Mouse (Mus musculus) left cerebral cortex, postnatal 14 days (tissue): ENCODE results near the gene Slco2a1. TPM values are rescaled to one million over a fixed set of nuclear protein-coding genes. Genes with fewer than 3 reads are reported as not detected.

ENCODE experiments used
- DNase-seq, 2 experiments: peaks; one replicate each; pipeline ENCODE4 v3.0.0; 2021 to 2022; ENCODE audit warnings: low spot score in 2 of 2, mixed read lengths in 1 of 2
- intact Hi-C: fragments of 180-260 bp; cut with DNase I; formaldehyde crosslinking; loops from one replicate; pipeline ENCODE4 v1.15.1; 2025
- total RNA-seq, 2 experiments: library from RNA; stranded (reverse); gene quantifications; 2 replicates each; pipeline ENCODE4 v1.2.3; 2021

Slco2a1 gene
- total RNA-seq, 2 experiments from 2014 or later, result 1.5 to 2.3 TPM

GRCm38 (mm10) chr9:103027150-103027889 is 38.8 kb downstream of the Slco2a1 start:
- DNase-seq, result no peak
- intact Hi-C loops, result no loop called here

DNA sequence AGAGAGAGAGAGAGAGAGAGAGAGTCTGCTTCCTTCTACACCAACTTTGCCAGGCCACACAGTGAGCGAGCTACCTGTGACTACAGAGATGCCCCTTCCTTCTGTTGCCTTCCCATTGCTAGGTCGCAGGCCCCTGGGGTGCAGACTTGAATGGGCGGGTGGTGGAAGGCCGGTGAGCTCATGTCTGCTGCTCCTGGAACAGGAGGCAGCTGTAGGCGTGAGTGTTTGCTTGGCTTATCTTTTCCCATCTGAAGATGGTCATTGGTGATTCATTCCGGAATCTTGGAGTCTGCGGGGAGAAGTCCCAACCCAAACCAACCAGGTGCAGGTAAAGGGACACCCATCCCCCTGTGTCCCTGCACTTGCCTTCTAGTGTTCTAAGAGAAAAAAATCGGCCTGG is 40.5 kb downstream of the Slco2a1 start:
- no peak for DNase-seq
- intact Hi-C loops, result no loop called here

DNA sequence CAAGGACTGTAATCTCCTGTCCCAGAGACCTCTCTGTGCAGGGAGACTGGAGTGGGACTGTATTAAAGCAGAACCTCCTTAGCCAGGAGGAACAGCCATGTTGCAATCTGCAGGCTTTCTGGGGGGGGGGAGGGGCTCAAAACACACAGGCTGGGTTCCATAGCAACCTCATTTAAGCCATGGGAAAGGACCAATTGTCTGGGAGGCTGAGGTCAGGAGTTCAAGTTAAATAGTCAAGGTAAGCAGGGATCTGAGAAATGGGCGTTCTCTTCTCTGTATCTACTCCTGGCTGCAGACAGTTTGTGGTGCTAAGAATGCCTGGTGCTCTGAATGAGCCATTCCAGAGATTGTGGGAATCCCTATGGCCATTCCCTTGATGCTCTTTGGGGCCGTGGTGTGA is 41.5 kb downstream of the Slco2a1 start:
- DNase-seq, result no peak
- intact Hi-C loops, result no loop called here

- intact Hi-C loops, result no loop called here
- no peak for DNase-seq
Measured at GRCm38 (mm10) chr9:103031211-103031610, 42.7 kb downstream of the Slco2a1 start.

GRCm38 (mm10) chr9:103032193-103032592 is 43.7 kb downstream of the Slco2a1 start:
- no peak for DNase-seq

DNA sequence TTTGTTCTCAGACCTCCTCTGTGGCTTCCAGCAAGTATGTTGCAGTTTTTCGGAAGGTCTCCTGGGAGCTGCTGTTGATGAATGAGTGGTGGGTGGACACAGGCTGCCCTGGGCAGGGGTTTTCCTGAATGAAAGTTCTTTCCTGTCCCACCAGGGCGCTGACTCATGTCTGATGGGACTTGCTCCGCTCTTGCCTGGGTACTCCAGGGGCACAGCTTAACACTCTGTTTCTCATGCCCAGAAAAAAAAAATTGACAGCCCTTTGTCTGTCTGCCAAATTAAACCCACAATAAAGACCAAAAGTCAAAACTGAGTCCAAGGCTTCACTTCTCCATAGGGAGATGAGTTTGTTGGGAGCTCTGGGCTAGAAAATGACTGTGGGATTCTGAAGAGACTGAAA is 44.9 kb downstream of the Slco2a1 start:
- intact Hi-C loops, result no loop called here
- no peak for DNase-seq

More at GRCm38 (mm10) chr9:103032193-103032592, 43.7 kb downstream of the Slco2a1 start:
- intact Hi-C loops, result no loop called here

GRCm38 (mm10) chr9:103036971-103037391 is 48.5 kb downstream of the Slco2a1 start:
- no peak for DNase-seq
- intact Hi-C loops, result no loop called here

GRCm38 (mm10) chr9:103038266-103038665 is 49.8 kb downstream of the Slco2a1 start:
- DNase-seq, result no peak
- intact Hi-C loops, result no loop called here

- intact Hi-C loops, result no loop called here
- no peak for DNase-seq
Measured at GRCm38 (mm10) chr9:103038705-103039104, 50.2 kb downstream of the Slco2a1 start.

- DNase-seq, result no peak
- intact Hi-C loops, result no loop called here
Measured at GRCm38 (mm10) chr9:103040581-103040980, 52.1 kb downstream of the Slco2a1 start.

DNA sequence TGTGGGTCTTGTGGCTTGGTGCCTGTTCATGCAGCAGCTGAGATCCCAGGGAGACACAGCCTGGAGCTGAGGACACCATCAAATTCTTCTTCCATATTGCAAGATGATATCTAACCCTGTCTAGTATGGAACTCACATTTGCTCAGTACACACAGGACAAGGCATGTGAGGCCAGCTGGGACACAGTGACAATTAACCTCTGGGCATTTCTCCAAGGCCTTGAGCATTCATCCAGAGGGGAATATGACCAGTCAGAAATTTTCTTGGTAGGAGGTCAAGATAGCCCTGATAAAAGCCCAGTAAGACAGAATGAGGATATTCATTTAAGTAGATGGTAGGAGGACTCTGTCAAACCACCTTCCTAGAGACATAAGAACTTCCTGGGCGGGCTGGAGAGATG is 56.9 kb downstream of the Slco2a1 start:
- intact Hi-C loops, result no loop called here
- no peak for DNase-seq

DNA sequence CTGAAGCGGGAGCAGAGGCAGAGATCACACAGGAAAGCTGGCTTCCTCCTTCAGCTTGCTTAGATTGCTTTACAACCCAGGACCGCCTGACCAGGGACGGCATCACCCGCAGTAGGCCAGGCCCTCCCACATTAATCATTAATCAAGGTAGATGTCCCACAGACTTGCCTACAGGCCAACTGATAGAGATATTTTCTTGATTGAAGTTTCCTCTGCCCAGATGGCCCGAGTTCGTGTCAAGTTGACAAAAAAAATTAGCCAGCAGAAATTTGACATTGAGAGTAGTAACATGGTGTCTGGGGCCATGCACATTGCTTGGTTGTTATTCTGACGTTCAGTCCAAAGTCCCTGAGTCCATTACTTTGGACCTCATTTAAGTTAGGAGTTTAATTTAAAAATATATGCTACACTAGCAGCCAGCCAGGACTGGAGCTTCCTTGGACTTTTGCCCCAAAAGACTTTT is 60.6 kb downstream of the Slco2a1 start:
- intact Hi-C loops, result no loop called here

DNA sequence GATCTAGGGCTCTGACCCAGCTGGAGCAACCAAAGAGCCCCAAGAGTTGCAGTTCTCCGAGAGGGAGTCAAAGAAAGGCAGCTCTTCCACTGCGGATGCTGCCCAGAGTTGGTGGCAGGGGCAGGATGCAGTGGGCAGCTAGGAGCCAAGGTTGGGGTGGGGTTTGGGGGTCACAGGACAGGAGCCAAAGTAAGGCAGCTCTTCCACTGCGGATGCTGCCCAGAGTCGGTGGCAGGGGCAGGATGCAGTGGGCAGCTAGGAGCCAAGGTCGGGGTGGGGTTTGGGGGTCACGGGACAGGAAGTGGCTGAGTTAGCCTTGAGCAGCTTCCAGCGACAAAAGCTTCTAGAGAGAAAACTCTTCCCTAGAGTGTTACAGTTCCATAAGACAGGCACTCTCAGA is 65.3 kb downstream of the Slco2a1 start:
- intact Hi-C loops, result no loop called here
- DNase-seq, result no peak

More for the DNA sequence above, 60.6 kb downstream of the Slco2a1 start:
- no peak for DNase-seq

GRCm38 (mm10) chr9:103055061-103055460 is 66.5 kb downstream of the Slco2a1 start:
- intact Hi-C loops, result no loop called here
- DNase-seq, result no peak

DNA sequence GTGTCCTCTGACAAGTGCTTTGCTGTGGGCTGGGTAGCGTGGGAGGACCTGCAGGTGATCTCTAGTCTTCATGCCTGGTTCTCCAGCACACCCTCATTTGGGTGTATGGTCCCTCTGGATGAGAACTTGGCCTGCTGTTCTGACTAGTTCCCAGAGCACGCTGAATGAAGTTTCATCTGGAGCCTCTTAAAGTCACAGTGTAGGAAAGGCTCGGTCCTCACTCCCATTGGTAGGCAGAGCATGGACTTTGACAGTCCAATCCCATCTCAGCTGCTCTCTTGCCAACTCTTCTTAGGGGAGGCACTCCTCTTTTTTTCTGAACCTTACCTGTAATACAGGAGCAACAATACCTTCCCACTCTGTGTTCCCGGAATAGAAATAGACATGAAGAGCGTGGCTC is 67.7 kb downstream of the Slco2a1 start:
- DNase-seq, result no peak
- intact Hi-C loops, result no loop called here

DNA sequence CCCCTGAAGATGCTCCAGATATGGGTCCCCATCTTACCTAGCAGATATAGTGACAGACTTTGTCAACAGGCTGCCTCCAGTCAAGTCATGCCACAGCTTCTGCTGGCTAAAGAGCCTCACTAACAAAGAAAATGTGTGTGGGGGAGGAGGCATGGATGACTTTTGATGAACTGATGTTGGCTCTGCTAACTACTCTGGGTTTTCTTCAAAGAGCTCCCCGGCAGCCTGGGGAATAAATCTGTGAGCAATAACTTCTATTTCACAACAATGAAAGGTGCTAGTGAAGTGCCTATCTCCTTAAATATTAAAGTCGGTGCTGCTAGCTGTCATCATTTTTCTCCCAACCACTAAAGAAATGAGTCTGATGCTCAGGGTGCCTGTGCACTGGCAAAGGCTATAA is 72.0 kb downstream of the Slco2a1 start:
- no peak for DNase-seq
- intact Hi-C loops, result no loop called here

DNA sequence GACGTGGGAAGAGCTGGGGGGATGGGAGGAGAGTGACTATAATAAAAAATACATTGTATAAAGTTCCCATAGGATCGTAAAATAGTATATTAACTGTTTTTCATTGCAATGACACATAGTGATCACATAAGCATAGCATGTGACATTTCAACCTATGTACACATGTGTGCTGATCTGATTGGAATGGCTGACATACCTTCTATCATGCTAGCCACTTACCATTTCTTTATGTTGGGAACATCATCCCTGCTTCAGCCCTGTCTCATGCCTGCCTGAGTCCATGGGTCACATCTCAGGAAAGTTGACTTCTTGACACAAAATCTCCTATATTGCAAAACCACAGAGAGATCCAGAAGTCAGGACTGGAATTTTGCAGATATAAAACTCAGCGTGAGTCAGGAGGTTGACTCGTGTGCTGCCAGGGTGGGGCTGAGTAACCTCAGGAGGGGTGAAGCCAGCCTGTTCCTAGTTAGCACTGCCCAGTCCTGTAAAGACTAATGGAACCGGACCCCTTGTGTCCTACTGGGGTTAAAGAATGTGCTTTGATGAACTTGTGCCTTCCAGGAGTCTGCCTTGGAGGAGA is 73.0 kb downstream of the Slco2a1 start:
- intact Hi-C loops, result no loop called here
- no peak for DNase-seq

DNA sequence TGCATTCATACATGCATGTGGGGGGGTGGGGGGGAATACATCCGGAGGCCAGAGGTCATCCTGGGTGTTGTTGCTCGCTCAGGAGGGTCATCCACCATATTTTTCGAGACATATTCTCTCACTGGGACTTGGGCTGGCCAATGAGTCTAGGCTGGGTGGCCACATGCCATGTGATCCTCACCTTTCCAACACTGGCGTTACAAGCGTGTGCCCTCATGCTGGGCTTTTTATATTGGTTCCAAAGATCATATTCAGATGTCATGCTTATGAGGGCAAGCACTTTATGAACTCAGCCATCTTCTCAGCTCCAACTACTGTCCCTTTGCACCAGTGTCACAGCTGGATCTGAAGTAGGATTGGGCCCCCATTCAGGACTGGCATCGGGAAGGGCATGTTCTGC is 75.1 kb downstream of the Slco2a1 start:
- intact Hi-C loops, result no loop called here
- no peak for DNase-seq

DNA sequence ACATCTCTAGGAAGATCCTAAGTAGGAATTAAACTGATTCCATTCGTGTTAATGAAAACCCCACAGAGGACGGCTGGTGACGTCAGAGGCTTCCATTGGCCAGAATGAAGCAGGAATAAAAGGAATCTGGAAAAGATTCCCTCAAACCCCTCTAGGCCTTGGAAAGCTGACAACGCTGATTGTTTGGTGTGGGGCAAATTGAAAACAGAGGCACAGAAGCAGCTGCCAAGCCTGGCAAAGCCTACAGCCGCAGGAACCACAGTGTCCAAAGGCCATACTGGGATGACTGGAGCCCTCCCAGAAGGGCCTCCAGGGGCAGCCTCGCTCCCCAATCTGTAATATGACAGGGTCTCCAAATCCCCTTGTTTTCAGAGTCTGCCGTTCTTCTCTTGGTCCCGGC is 78.3 kb downstream of the Slco2a1 start:
- no peak for DNase-seq
- intact Hi-C loops, result no loop called here

DNA sequence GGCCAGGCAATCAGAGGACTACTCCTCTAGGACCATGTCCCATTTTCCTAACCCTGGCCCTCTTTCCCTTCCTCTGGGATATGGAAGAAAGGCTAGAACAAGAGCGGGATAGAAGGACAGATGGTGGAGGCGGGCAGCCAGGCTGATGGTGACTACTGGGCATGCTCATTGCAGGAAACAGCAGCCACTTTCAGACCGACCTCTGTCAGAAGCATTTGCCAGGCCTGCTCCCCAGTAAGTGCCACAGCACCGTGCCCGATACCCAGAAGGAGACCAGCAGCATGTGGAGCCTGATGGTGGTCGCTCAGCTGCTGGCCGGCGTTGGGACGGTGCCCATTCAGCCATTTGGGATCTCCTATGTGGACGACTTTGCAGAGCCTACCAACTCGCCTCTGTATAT is 79.1 kb downstream of the Slco2a1 start:
- intact Hi-C loops, result no loop called here
- no peak for DNase-seq

- intact Hi-C loops, result no loop called here
- no peak for DNase-seq
Measured at GRCm38 (mm10) chr9:103068769-103069168, 80.3 kb downstream of the Slco2a1 start.
